Mouse (Mus musculus) liver, adult 2 months (tissue): Measurements from ENCODE around the gene Zdhhc7.

Experiments used
- CTCF ChIP-seq: fragments of 200-500 bp; IDR thresholded peaks from 2 replicates; pipeline ENCODE4 v1.5.1; 2011; ENCODE audit warnings: low read depth, low read length, control low read depth
- POLR2A ChIP-seq: fragments of 200-500 bp; IDR thresholded peaks from 2 replicates; pipeline ENCODE4 v1.6.1; 2011; ENCODE audit warnings: low read length, control low read depth; ENCODE audit not compliant: insufficient read depth; ENCODE audit errors: extremely low read depth

DNA sequence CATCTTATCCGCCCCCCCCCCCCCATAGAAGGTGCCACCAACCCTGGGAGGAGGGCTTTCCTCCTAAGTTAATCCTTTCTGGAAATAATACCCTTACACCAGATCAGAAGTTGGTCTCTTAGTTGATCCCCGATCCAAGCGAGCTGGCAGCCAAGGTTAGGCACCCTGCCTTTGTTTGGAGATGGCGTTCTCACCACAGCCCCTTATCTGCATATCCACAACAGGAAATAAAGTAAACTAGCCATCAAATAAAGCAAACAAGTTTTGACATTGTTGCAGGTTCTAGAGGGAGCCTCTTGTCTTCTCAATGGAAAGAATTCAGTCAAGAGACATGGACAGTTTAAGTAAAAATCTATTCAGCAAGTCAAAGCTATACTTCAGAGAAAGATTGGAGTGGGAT lies 10.1 kb upstream of the Zdhhc7 start:
- TF ChIP-seq POLR2A (no peak), CTCF (no peak)
